Mouse (Mus musculus): ENCODE data around the gene Vkorc1l1.
A peak's percentile ranks its signal among the peaks of the same experiment; 100 is the strongest.
"Not testable (repeated sequence)": the region's sequence is repeated elsewhere in the genome, so short reads cannot be mapped to it uniquely, and the experiment has no call there.

The Vkorc1l1 gene

GRCm38 (mm10) chr5:129941495-129942045 lies at the start of gene Vkorc1l1:
Vkorc1l1 (plus strand) TSS chr5:129941970.
- peak; percentile 99 for DNase-seq

DNA sequence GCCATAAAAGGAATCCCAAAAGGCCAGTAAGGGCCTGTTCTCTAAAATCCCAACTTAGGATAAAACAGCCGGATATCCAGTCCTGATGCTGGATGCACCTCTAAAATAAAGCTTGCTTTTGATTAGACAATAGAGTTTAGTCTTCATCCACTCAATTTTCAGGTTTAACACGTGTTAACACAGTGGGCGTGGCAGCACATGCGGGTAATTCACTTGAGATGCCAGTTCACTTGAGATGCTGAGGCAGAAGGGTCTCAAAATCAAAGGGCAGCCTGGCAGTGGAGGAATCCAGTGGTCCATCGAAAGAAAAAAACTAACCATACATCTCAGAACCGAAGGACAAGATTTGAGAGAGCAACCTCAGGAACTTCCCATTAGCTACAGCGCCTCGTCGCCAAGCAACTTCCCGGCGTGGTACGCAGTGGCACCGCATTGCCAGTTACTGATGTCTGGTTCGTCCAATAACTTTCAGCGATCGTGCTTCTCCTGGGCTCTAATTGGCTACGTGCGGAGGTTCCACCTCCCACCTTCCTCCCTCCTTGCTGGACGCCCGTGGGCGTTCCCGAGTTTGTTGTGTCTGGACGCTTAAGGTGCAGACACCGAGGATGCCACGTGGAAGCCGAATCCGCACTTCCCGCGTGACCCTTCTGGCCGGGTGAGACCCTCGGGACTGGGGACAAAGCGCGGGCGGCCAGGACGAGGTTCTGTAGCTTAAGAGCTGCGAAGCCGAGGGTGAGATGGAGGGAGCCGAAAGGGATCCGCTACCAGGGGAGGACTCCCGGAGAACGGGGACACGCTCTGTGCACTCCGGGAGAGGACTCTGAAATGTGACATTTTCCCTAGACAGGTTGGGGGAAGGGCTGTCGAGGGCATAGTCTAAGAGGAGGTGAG lies 46.3 kb upstream of the Vkorc1l1 start, which contains the start of gene Zbed5:
TSS of gene Zbed5 (plus strand) at position 526 of the 891 bp plus-strand sequence.
- peak; percentile 84 for DNase-seq

- DNase-seq, result no peak
Measured at GRCm38 (mm10) chr5:129898449-129898848, 43.3 kb upstream of the Vkorc1l1 start, which contains the start of gene Phkg1. Phkg1 (minus strand) TSS chr5:129898549.

GRCm38 (mm10) chr5:129907775-129908174 lies 34.0 kb upstream of the Vkorc1l1 start:
- no peak for DNase-seq

DNA sequence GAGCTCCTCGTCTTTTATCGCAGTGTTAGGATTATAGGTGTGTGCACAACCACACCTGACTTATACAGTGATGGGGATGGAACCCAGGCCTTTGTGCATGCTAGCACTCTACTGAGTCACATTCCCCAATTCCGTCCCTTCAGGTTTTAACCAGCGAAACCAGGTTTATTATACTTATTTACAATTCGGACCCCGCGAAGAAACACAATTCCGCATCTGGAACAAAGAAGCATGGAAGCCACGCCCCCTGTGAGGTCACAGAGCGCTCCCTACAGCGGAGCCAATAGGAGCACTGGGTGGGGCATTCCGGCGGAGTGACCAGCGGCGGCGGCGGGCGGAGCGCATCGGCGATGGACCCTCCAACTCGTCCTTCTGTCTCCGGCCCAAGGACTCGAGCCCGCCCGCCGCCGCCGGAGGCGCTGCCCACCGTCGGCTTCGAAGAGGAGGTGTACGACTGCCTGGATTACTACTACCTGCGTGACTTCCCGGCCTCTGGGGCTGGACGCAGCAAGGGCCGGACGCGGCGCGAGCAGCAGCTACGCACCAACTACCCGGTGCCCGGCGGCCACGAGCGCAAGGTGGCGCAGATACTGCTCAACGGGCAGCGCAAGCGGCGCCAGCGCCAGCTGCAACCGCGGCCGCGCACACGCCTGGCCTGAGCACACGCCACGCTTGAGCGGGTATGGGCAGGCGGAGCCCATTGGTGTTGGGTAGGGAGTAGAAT lies 33.4 kb upstream of the Vkorc1l1 start, which contains the start of gene Nupr1l:
TSS of gene Nupr1l (plus strand) at position 299 of the 724 bp plus-strand sequence.
- peak; percentile 90 for DNase-seq

GRCm38 (mm10) chr5:129909147-129909546 lies 32.6 kb upstream of the Vkorc1l1 start:
- DNase-seq, result no peak

DNA sequence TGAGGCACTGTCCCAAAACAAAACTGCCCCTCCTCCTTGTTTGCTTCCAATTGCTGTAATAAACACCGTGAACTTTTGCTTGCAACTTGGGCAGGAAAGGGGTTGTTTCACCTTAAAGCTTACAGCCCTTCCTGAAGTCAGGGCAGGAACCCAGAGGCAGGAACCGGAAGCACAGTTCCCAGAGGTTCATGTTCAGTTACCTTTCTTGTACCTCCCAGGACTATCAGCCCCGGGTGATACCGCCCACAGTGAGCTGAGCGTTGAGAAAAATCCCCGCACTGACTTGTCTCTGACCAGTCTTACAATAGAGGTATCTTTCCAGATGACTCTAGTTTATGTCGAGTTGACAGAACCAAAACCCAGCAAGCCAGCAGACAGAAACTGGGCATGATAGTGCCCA lies 32.2 kb upstream of the Vkorc1l1 start:
- no peak for DNase-seq

- DNase-seq, result no peak
Measured at GRCm38 (mm10) chr5:129914024-129914423, 27.7 kb upstream of the Vkorc1l1 start.

- not testable (repeated sequence) for DNase-seq
Measured at GRCm38 (mm10) chr5:129915491-129915890, 26.3 kb upstream of the Vkorc1l1 start.

DNA sequence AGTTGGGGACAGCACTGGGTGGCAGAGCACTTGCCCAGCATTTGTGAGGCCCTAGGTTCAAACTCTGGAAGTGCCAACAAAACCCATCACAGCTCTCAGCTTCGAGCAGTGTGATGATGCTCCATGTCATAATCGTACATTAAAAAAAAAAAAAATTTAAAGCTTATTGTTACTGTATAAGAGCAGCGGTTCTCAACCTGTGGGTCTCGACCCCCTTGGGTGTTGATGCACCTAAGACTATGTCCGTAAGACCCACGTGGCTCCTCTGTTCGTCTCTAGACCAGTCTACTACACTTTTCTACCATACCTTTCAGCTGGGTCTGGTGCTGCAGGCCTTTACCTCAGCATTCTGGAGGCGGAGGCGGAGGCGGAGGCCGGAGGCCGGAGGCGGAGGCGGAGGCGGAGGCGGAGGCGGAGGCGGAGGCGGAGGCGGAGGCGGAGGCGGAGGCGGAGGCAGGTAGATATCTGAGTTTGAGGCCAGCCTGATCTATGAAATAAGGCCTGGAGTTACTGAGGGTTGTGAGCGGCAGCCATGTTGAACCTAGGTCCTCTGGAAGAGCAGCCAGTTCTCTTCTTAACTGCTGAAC lies 23.6 kb upstream of the Vkorc1l1 start:
- no peak for DNase-seq

GRCm38 (mm10) chr5:129918752-129919151 lies 23.0 kb upstream of the Vkorc1l1 start:
- DNase-seq, result no peak

GRCm38 (mm10) chr5:129919320-129919719 lies 22.4 kb upstream of the Vkorc1l1 start:
- no peak for DNase-seq

GRCm38 (mm10) chr5:129921972-129922371 lies 19.8 kb upstream of the Vkorc1l1 start:
- no peak for DNase-seq

- DNase-seq, result no peak
Measured at GRCm38 (mm10) chr5:129924820-129925452, 16.8 kb upstream of the Vkorc1l1 start.

DNA sequence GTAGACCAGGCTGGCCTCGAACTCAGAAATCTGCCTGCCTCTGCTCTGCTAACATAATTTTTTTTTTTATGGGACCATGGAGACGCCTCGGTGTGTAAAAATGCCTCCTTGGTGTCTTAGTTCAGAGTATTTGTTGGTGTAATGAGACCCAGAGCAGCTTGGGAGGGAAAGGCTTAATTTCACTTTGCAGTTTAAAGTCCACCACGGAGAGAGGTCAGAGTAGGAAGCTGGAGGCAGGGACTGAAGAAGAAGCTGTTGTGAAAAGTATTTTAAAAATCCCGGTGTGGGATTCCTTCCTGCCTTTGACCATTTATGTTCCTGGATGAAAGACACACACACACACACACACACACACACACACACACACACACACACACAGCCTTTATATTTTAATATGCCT lies 15.8 kb upstream of the Vkorc1l1 start:
- DNase-seq, result no peak

DNA sequence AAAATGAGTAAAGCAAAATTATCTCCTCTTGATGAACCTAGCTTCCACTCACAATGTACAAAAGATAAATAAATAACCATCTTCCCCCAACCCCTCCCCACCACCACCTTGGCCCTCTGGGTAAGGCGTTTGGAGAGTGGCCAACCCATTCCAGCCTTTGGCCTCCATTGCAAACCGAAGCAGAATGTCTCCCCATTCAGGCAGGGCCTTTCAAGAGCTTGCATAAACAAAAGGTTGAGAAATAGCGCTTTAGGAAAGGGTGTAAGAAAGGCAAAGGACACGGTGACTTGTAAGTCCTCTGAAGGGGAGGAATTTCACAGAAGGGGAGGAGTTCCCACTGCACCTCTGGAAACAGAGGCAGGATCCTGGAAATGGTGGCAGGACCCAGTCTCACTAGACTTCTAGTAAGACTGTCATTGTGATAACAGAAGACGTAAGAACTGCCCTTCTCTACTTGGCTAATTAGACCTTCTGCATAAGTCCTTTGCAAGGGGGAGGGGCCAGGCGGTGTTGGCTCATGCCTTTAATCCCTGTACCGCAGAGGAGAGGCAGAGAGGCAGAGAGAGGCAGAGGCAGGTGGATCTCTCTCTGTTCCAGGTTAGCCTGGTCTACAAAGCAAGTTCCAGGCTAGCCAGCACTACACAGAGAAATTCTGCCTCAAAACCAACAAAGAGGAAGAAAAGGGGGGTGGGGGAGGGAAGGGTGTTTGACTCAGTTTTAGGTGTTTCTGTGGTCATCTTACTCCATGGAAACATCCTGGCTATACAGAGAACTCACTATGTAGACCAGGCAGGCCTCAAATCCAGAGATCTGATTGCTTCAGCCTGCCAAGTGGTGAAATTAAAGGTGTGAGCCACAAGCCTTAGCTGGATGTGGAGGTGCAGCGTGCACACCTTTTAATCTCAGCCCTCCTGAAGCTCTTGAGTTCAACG lies 11.6 kb upstream of the Vkorc1l1 start:
- DNase-seq, result no peak

DNA sequence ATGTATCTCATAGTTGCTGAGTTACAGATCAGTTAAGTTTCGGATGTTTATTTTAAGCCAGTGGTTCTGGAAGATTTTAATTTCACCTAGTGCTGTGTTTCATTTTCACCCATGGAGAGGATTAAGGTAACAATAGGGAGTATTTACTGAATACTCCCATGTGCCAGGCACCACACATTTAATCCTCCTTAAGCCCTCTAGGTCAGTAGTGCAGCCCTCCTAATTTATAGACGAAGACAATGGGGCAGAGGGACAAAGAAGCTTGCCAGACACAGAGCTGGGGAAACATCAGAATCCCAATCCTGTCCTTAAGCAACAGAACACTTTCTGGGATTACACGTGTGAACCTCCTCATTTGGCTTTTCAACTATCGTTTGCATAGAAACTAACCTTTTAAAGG lies 4.8 kb upstream of the Vkorc1l1 start:
- no peak for DNase-seq

- no peak for DNase-seq
Measured at GRCm38 (mm10) chr5:129940281-129940680, 1.5 kb upstream of the Vkorc1l1 start.

- DNase-seq, result no peak
Measured at GRCm38 (mm10) chr5:129940736-129941494, 855 bp upstream of the Vkorc1l1 start.

All from right cerebral cortex, postnatal 14 days (tissue).